Mouse (Mus musculus) embryonic facial prominence, embryonic 11.5 days (tissue): ENCODE measurements around the gene Tbc1d1. TPM values are rescaled to one million over a fixed set of nuclear protein-coding genes. Genes with fewer than 3 reads are reported as not detected.
A peak's percentile ranks its signal among the peaks of the same experiment; 100 is the strongest.

Experiments used
- ATAC-seq: fragments of 200-750 bp; cut with Nextera tagmentation; replicated peaks from 2 replicates; pipeline ENCODE4 v1.8.0; 2017; ENCODE audit warnings: low read depth; ENCODE audit not compliant: insufficient number of reproducible peaks, low FRiP score, low TSS enrichment
- DNase-seq: peaks from one replicate; pipeline ENCODE4 v3.0.0-alpha.2; 2015; ENCODE audit warnings: low spot score
- H3K27ac ChIP-seq: fragments of 300-500 bp; sonication (generic); replicated peaks from 2 replicates; pipeline ENCODE4 v1.5.1; 2014; ENCODE audit warnings: mild to moderate bottlenecking, low read depth, low read length, control low read depth
- H3K27me3 ChIP-seq: fragments of 300-500 bp; sonication (generic); 2 replicates; pipeline ENCODE4 v1.6.1; 2014; ENCODE audit warnings: mild to moderate bottlenecking, low read length, moderate library complexity, mixed read lengths; ENCODE audit not compliant: control insufficient read depth, insufficient read depth
- H3K36me3 ChIP-seq: fragments of 300-500 bp; sonication (generic); replicated peaks from 2 replicates; pipeline ENCODE4 v1.6.1; 2014; ENCODE audit warnings: low read depth, mild to moderate bottlenecking, low read length, moderate library complexity, mixed read lengths; ENCODE audit not compliant: control insufficient read depth, insufficient read depth
- H3K4me1 ChIP-seq: fragments of 300-500 bp; sonication (generic); 2 replicates; pipeline ENCODE4 v1.6.1; 2014; ENCODE audit warnings: low read length, mixed read lengths; ENCODE audit not compliant: control insufficient read depth, insufficient read depth
- H3K4me2 ChIP-seq: fragments of 300-500 bp; sonication (generic); 2 replicates; pipeline ENCODE4 v1.6.1; 2014; ENCODE audit warnings: low read depth, mild to moderate bottlenecking, control low read depth, low read length, moderate library complexity
- H3K4me3 ChIP-seq: fragments of 300-500 bp; sonication (generic); 2 replicates; pipeline ENCODE4 v1.5.1; 2014; ENCODE audit warnings: low read depth, low read length, control low read depth
- H3K9ac ChIP-seq: fragments of 300-500 bp; sonication (generic); replicated peaks from 2 replicates; pipeline ENCODE4 v1.6.1; 2014; ENCODE audit warnings: mild to moderate bottlenecking, control low read depth, low read length
- H3K9me3 ChIP-seq: fragments of 300-500 bp; sonication (generic); replicated peaks from 2 replicates; pipeline ENCODE4 v1.6.1; 2016; ENCODE audit warnings: mild to moderate bottlenecking, low read length, inconsistent platforms, mixed read lengths; ENCODE audit not compliant: control insufficient read depth
- WGBS: fragments of 180-500 bp; shearing (Covaris S2); extraction: QIAGEN DNeasy Blood & Tissue Kit; methylation state at CpG from one replicate; pipeline ENCODE4 v1.1.7; 2014; 5-methylcytosine and 5-hydroxymethylcytosine counted together
- polyA plus RNA-seq: library from polyadenylated mRNA; unstranded; fragments of >200 nt; fragmentation: Nextera tagmentation; extraction: Ambion mirVana; gene quantifications from 2 replicates; pipeline ENCODE4 v1.2.1, GENCODE M21; 2014

Gene Tbc1d1
- polyA plus RNA-seq, 1 experiment from 2014 or later = 30.4 TPM

GRCm38 (mm10) chr5:64315088-64315487, 159.0 kb downstream of the Tbc1d1 start:
- Histone ChIP-seq H3K27me3 (no peaks in the 10 kb centered on the region), H3K4me2 (no peak overlapping the region), H3K4me3 (no peak overlapping the region), H3K9ac (no peak overlapping the region), H3K27ac (no peak overlapping the region), H3K9me3 (no peaks in the 10 kb centered on the region), H3K36me3 (no peaks in the 10 kb centered on the region), H3K4me1 (no peaks in the 10 kb centered on the region)
- WGBS = 92% methylated on average over 1 of the region's 1 CpGs
- ATAC-seq (no peak), DNase-seq (no peak)

- DNase-seq = no peak
- no peak for ATAC-seq
- H3K27ac ChIP-seq = no peak overlapping the region
- H3K36me3 ChIP-seq = no peaks in the 10 kb centered on the region; the same call in 1 of the 2 replicates
- WGBS = 86% methylated on average over 4 of the region's 4 CpGs
- no peak overlapping the region for H3K4me3 ChIP-seq
- H3K4me2 ChIP-seq = no peak overlapping the region
- no peaks in the 10 kb centered on the region for H3K27me3 ChIP-seq
- H3K9me3 ChIP-seq = no peaks in the 10 kb centered on the region
- peaks cover 2% of the 10 kb centered on the region for H3K4me1 ChIP-seq
- no peak overlapping the region for H3K9ac ChIP-seq
These were observed 167.2 kb downstream of the Tbc1d1 start for GRCm38 (mm10) chr5:64323286-64323685.

GRCm38 (mm10) chr5:64324353-64324752, 168.2 kb downstream of the Tbc1d1 start:
- no peaks in the 10 kb centered on the region; the same call in 1 of the 2 replicates for H3K36me3 ChIP-seq
- no peaks in the 10 kb centered on the region for H3K9me3 ChIP-seq
- H3K4me3 ChIP-seq = no peak overlapping the region
- WGBS = 91% methylated on average over 12 of the region's 12 CpGs
- no peak overlapping the region for H3K4me2 ChIP-seq
- peaks cover 2% of the 10 kb centered on the region for H3K4me1 ChIP-seq
- DNase-seq = no peak
- H3K27me3 ChIP-seq = no peaks in the 10 kb centered on the region
- ATAC-seq = no peak
- no peak overlapping the region for H3K27ac ChIP-seq
- no peak overlapping the region for H3K9ac ChIP-seq

- Histone ChIP-seq H3K4me2 (no peak overlapping the region), H3K9ac (no peak overlapping the region), H3K9me3 (no peaks in the 10 kb centered on the region), H3K27me3 (no peaks in the 10 kb centered on the region), H3K36me3 (no peaks in the 10 kb centered on the region; the same call in 1 of the 2 replicates), H3K4me1 (peaks cover 2% of the 10 kb centered on the region), H3K4me3 (no peak overlapping the region), H3K27ac (0 out of 2 replicates have a peak overlapping the region, but pooled peaks have one; percentile 35)
- DNase-seq (no peak), ATAC-seq (no peak)
- 64% methylated on average over 8 of the region's 8 CpGs for WGBS
These were observed 168.8 kb downstream of the Tbc1d1 start for GRCm38 (mm10) chr5:64324920-64325319.

GRCm38 (mm10) chr5:64325741-64326355, 169.7 kb downstream of the Tbc1d1 start:
- WGBS = 77% methylated on average over 5 of the region's 5 CpGs
- H3K4me1 ChIP-seq = peaks cover 2% of the 10 kb centered on the region
- no peaks in the 10 kb centered on the region for H3K9me3 ChIP-seq
- H3K4me3 ChIP-seq = no peak overlapping the region
- H3K9ac ChIP-seq = no peak overlapping the region
- ATAC-seq = no peak
- H3K27me3 ChIP-seq = no peaks in the 10 kb centered on the region
- 0 out of 2 replicates have a peak overlapping the region, but pooled peaks have one; percentile 3 for H3K27ac ChIP-seq
- no peak for DNase-seq
- H3K36me3 ChIP-seq = no peaks in the 10 kb centered on the region; the same call in 1 of the 2 replicates
- H3K4me2 ChIP-seq = no peak overlapping the region

GRCm38 (mm10) chr5:64326427-64327181, 170.5 kb downstream of the Tbc1d1 start:
- Histone ChIP-seq H3K27ac (no peak overlapping the region), H3K27me3 (no peaks in the 10 kb centered on the region), H3K4me1 (peaks cover 2% of the 10 kb centered on the region), H3K9me3 (no peaks in the 10 kb centered on the region), H3K4me2 (no peak overlapping the region), H3K4me3 (no peak overlapping the region), H3K9ac (no peak overlapping the region; the same call in 1 of the 2 replicates), H3K36me3 (no peaks in the 10 kb centered on the region; the same call in 1 of the 2 replicates)
- WGBS = 59% methylated on average over 7 of the region's 7 CpGs
- peak; percentile 47; the same call in 1 of the 2 replicates for ATAC-seq
- DNase-seq = no peak

GRCm38 (mm10) chr5:64327212-64327902, 171.3 kb downstream of the Tbc1d1 start:
- H3K9me3 ChIP-seq = no peaks in the 10 kb centered on the region
- H3K27me3 ChIP-seq = no peaks in the 10 kb centered on the region
- no peak overlapping the region for H3K27ac ChIP-seq
- H3K9ac ChIP-seq = no peak overlapping the region
- H3K36me3 ChIP-seq = no peaks in the 10 kb centered on the region; the same call in 1 of the 2 replicates
- DNase-seq (peak; percentile 8), ATAC-seq (no peak)
- no peak overlapping the region for H3K4me3 ChIP-seq
- WGBS = 56% methylated on average over 7 of the region's 7 CpGs
- H3K4me1 ChIP-seq = peaks cover 2% of the 10 kb centered on the region; the same call in 1 of the 2 replicates
- H3K4me2 ChIP-seq = no peak overlapping the region
